Mouse (Mus musculus): ENCODE data around the gene Elmod3. TPM values are rescaled to one million over a fixed set of nuclear protein-coding genes. Genes with fewer than 3 reads are reported as not detected.
A peak's percentile ranks its signal among the peaks of the same experiment; 100 is the strongest.

Elmod3 gene
- polyA plus RNA-seq, 1 experiment from 2014 or later: 17.5 TPM

- Histone ChIP-seq H3K9ac (no peak overlapping the region), H3K27me3 (no peaks in the 10 kb centered on the region), H3K4me1 (replicated peaks) (peaks cover 19% of the 10 kb centered on the region), H3K36me3 (peaks cover under 1% of the 10 kb centered on the region; the same call in 1 of the 2 replicates), H3K4me3 (no peak overlapping the region), H3K4me2 (no peak overlapping the region), H3K9me3 (no peaks in the 10 kb centered on the region), H3K27ac (replicated peaks) (no peak overlapping the region)
- no peak for ATAC-seq (ENCODE audit: low read depth)
- 52% methylated on average over 6 of the region's 6 CpGs for WGBS
Observed at GRCm38 (mm10) chr6:72562486-72562885, 35.7 kb downstream of the Elmod3 start.

- 88% methylated on average over 8 of the region's 8 CpGs for WGBS
- no peak for ATAC-seq (ENCODE audit: low read depth)
- H3K4me3 ChIP-seq: no peak overlapping the region
- H3K9me3 ChIP-seq: no peaks in the 10 kb centered on the region
- H3K4me1 ChIP-seq (replicated peaks): peaks cover 17% of the 10 kb centered on the region
- H3K4me2 ChIP-seq: no peak overlapping the region
- no peaks in the 10 kb centered on the region for H3K27me3 ChIP-seq
- no peaks in the 10 kb centered on the region for H3K36me3 ChIP-seq
- no peak overlapping the region for H3K9ac ChIP-seq
- H3K27ac ChIP-seq (replicated peaks): no peak overlapping the region
Observed at GRCm38 (mm10) chr6:72560801-72561200, 37.4 kb downstream of the Elmod3 start.

DNA sequence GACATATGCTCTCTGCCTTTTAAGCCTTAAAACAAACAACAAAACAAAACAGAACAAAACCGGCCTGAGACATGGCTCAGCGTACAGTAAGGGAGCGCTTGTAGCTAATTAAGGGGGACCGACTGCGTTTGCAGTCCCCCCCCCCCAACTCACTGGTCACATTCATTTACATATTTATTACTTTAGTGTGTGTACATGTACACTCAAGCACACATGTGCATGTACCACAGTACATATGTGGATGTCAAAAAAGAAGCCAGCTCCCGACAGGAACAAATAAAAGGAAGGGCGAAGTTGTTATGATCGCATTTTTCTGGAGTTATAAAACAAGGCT is 45.2 kb downstream of the Elmod3 start:
- no peaks in the 10 kb centered on the region for H3K27me3 ChIP-seq
- H3K4me2 ChIP-seq: peak overlapping the region; percentile 71
- ATAC-seq (ENCODE audit: low read depth): no peak
- H3K9me3 ChIP-seq: no peaks in the 10 kb centered on the region
- H3K4me1 ChIP-seq (replicated peaks): peaks cover 18% of the 10 kb centered on the region
- H3K36me3 ChIP-seq: no peaks in the 10 kb centered on the region
- peak overlapping the region; percentile 82 for H3K27ac ChIP-seq (replicated peaks)
- peak overlapping the region; percentile 42 for H3K4me3 ChIP-seq
- H3K9ac ChIP-seq: peak overlapping the region; percentile 68
- 16% methylated on average over 8 of the region's 8 CpGs for WGBS

DNA sequence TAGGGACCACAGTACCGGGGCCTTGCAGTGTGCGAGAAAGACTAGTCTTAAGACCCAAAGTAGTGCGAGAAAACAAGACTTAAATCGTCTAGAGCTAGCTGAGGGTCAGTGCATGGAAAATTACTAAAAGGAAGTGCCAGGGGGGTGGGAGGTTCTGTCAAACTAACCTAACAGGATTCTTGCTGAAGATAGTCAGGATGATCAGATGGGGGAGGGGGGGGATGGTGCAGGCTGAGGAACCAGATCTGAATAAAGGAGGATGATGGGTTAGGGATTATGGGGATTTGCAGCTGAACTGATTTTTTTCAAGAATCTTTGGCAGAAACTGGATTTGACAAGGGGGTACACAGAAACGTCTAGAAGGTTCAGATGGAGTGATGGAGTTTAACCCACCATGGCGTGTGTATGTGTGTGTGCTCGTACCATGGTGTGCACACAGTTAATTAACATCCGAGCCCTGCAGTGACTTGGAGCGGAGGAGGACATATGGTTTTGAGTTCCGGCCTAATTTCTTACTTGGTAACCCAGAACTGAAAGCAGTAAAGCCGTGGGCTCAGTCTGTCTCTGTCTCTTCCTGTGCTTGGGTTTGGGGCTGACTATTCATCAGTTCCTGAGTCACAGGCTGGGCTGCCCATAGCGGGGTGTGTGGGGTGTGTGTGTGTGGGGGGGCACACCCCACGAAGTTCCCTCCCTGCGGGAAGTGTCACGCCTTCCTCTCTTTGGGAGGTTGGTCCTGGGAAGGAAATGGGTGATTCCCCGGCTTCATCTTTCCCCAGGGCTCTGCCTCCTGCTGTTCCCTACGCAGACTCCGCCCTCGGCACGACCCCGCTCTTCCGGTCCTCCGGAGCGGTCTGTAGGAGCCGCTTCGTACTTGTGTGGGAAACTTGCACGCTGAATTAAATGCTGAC is 45.8 kb downstream of the Elmod3 start:
- Histone ChIP-seq H3K9ac (peak overlapping the region; percentile 68), H3K27me3 (no peaks in the 10 kb centered on the region), H3K27ac (replicated peaks) (peak overlapping the region; percentile 82), H3K36me3 (no peaks in the 10 kb centered on the region), H3K9me3 (no peaks in the 10 kb centered on the region), H3K4me2 (peak overlapping the region; percentile 71), H3K4me3 (peak overlapping the region; percentile 42), H3K4me1 (replicated peaks) (peaks cover 18% of the 10 kb centered on the region)
- 15% methylated on average over 27 of the region's 27 CpGs for WGBS
- peak; percentile 88 for ATAC-seq (ENCODE audit: low read depth)

DNA sequence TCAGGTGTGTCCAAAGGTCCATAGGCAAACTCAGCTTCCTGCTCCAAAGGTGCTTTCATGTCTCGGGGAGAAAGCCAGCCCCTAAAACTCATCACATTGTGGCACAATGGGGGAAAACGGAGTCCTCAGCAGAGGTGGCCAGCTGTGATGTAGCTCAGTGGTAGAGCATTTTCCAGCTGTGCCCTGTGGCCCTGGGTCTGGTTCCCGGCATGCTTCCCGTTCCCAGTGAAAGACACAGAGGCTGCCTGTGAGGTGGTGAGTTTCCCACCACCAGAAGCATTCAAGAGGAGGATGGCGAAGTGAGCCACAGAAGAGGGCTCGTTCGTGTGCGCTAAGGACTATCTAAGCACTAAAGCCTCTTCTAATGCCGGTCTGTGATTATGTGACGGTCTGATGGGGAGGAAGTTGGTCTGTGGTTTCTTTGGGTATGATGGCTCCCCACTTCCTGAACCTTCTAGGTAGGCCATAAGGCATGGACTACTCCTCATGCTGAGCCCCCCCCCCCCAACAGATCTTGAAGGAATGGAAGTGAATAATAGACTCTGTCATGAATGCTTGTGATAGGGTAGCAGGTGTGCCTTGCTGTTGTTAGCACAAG is 47.6 kb downstream of the Elmod3 start:
- no peak overlapping the region for H3K4me2 ChIP-seq
- H3K27me3 ChIP-seq: no peaks in the 10 kb centered on the region
- ATAC-seq (ENCODE audit: low read depth): no peak
- H3K9ac ChIP-seq: no peak overlapping the region
- no peak overlapping the region for H3K27ac ChIP-seq (replicated peaks)
- no peaks in the 10 kb centered on the region for H3K36me3 ChIP-seq
- 84% methylated on average over 10 of the region's 10 CpGs for WGBS
- no peaks in the 10 kb centered on the region for H3K9me3 ChIP-seq
- H3K4me3 ChIP-seq: no peak overlapping the region
- peaks cover 18% of the 10 kb centered on the region for H3K4me1 ChIP-seq (replicated peaks)

GRCm38 (mm10) chr6:72550025-72550424 is 48.2 kb downstream of the Elmod3 start:
- H3K9ac ChIP-seq: no peak overlapping the region
- no peaks in the 10 kb centered on the region for H3K36me3 ChIP-seq
- no peak overlapping the region for H3K4me2 ChIP-seq
- H3K27ac ChIP-seq (replicated peaks): no peak overlapping the region
- H3K9me3 ChIP-seq: no peaks in the 10 kb centered on the region
- H3K27me3 ChIP-seq: no peaks in the 10 kb centered on the region
- ATAC-seq (ENCODE audit: low read depth): no peak
- H3K4me3 ChIP-seq: no peak overlapping the region
- H3K4me1 ChIP-seq (replicated peaks): peaks cover 18% of the 10 kb centered on the region
- 63% methylated on average over 6 of the region's 6 CpGs for WGBS

- ATAC-seq (ENCODE audit: low read depth): no peak
- H3K27ac ChIP-seq (replicated peaks): no peak overlapping the region
- H3K27me3 ChIP-seq: no peaks in the 10 kb centered on the region; the same call in 1 of the 2 replicates
- no peak overlapping the region for H3K9ac ChIP-seq
- H3K4me3 ChIP-seq: no peak overlapping the region
- peaks cover 26% of the 10 kb centered on the region for H3K4me1 ChIP-seq (replicated peaks)
- no peak overlapping the region for H3K4me2 ChIP-seq
- H3K9me3 ChIP-seq: no peaks in the 10 kb centered on the region
- 62% methylated on average over 9 of the region's 9 CpGs for WGBS
- H3K36me3 ChIP-seq: no peaks in the 10 kb centered on the region
Observed at GRCm38 (mm10) chr6:72549041-72549580, 49.1 kb downstream of the Elmod3 start.

DNA sequence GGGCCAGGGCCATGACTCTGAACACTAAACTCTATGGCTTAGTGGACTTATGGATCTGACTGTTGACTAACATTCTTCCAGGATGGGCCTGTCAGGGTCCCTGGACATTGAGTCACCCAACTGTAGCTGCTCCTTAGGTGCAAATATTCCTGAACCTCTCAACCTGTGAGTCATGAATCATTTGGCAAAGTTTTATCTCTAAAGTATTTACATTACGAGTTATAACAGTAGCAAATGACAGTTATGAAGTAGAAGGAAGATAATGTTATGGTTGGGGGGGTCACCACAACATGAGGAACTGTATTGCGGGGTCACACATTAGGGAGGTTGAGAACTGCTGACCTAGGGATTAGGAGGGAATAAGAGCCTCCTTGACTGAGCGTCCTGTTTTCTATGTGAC is 50.4 kb downstream of the Elmod3 start:
- Histone ChIP-seq H3K36me3 (no peaks in the 10 kb centered on the region), H3K4me1 (replicated peaks) (peaks cover 21% of the 10 kb centered on the region), H3K4me2 (no peak overlapping the region), H3K4me3 (no peak overlapping the region), H3K27me3 (no peaks in the 10 kb centered on the region; the same call in 1 of the 2 replicates), H3K9me3 (no peaks in the 10 kb centered on the region), H3K9ac (no peak overlapping the region), H3K27ac (replicated peaks) (no peak overlapping the region)
- ATAC-seq (ENCODE audit: low read depth): no peak
- 94% methylated on average over 3 of the region's 3 CpGs for WGBS

- no peak overlapping the region for H3K27ac ChIP-seq (replicated peaks)
- H3K36me3 ChIP-seq: no peaks in the 10 kb centered on the region
- H3K4me3 ChIP-seq: no peak overlapping the region
- 90% methylated on average over 2 of the region's 2 CpGs for WGBS
- no peak overlapping the region for H3K4me2 ChIP-seq
- ATAC-seq (ENCODE audit: low read depth): no peak
- no peaks in the 10 kb centered on the region for H3K9me3 ChIP-seq
- H3K27me3 ChIP-seq: no peaks in the 10 kb centered on the region; the same call in 1 of the 2 replicates
- no peak overlapping the region for H3K9ac ChIP-seq
- peaks cover 14% of the 10 kb centered on the region; the same call in 1 of the 2 replicates for H3K4me1 ChIP-seq (replicated peaks)
Observed at GRCm38 (mm10) chr6:72547121-72547520, 51.1 kb downstream of the Elmod3 start.

DNA sequence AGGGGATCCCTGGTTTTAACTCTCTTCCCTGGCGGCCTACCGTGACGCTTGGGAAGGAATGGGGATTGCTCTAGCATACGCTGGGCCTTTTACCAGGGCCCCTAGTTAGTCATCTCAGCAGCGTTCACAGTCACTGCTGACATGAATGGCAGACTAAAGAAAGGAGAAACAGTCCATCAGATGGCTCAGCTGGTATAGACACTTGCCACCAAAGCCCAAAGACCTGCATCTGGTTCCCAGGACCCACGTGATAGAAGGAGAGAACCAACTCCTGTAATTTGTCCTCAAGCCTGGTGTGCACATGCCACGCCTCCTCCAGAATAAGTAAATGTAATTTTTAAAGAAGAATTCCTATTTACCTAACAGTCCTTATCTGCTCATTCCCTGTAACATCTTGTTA is 52.8 kb downstream of the Elmod3 start:
- 51% methylated on average over 7 of the region's 7 CpGs for WGBS
- no peak overlapping the region for H3K27ac ChIP-seq (replicated peaks)
- no peak for ATAC-seq (ENCODE audit: low read depth)
- no peaks in the 10 kb centered on the region for H3K36me3 ChIP-seq
- no peaks in the 10 kb centered on the region; the same call in 1 of the 2 replicates for H3K27me3 ChIP-seq
- no peak overlapping the region for H3K9ac ChIP-seq
- H3K4me2 ChIP-seq: no peak overlapping the region
- no peak overlapping the region for H3K4me3 ChIP-seq
- H3K4me1 ChIP-seq (replicated peaks): peaks cover 12% of the 10 kb centered on the region; the same call in 1 of the 2 replicates
- H3K9me3 ChIP-seq: no peaks in the 10 kb centered on the region

GRCm38 (mm10) chr6:72544283-72544987 is 53.8 kb downstream of the Elmod3 start, which contains the start of gene Capg:
Gene Capg (plus strand): TSS chr6:72544391.
- Histone ChIP-seq H3K4me3 (no peak within 1 kb of the TSS), H3K36me3 (no peaks in the 10 kb centered on the region), H3K4me1 (replicated peaks) (peaks cover 12% of the 10 kb centered on the region; the same call in 1 of the 2 replicates), H3K9ac (0 out of 2 replicates have a peak within 1 kb of the TSS, but pooled peaks have one; percentile 14), H3K27me3 (no peaks in the 10 kb centered on the region; the same call in 1 of the 2 replicates), H3K4me2 (peak within 1 kb of the TSS; percentile 41), H3K27ac (replicated peaks) (peak within 1 kb of the TSS; percentile 69), H3K9me3 (no peaks in the 10 kb centered on the region)
- WGBS: 14% methylated on average over 23 of the region's 23 CpGs
- no peak for ATAC-seq (ENCODE audit: low read depth)

Measured in neural tube, embryonic 13.5 days (tissue).